Mouse (Mus musculus): ENCODE measurements around the gene Clock. TPM values are rescaled to one million over a fixed set of nuclear protein-coding genes. Genes with fewer than 3 reads are reported as not detected.

The Clock gene
- polyA plus RNA-seq, 1 experiment from 2014 or later, result 15.2 TPM

DNA sequence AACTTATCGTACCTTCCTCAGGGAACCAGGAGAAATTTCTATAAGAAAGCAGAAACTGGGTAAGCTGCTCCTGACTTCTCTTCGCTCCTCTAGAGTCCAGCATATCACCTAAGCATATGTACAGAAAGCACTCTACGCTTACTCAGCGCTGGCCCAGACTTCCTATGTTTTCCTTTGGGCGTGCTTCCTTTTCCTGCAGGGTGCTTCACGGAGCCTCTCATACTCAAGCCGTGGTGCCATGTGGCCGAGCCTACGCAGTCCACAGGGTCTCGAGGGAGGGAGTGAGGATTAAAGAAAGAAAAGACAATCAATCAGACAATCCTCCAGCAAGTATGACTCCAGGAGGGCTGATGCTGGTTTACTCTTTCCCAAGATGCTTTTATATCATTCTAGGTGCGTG, 127.8 kb downstream of the Clock start:
- Histone ChIP-seq H3K4me1 (peaks cover 9% of the 10 kb centered on the region), H3K36me3 (no peaks in the 10 kb centered on the region), H3K9ac (no peak overlapping the region), H3K4me3 (no peak overlapping the region), H3K27me3 (no peaks in the 10 kb centered on the region), H3K27ac (peak overlapping the region; percentile 28; the same call in 1 of the 2 replicates), H3K4me2 (no peak overlapping the region), H3K9me3 (no peaks in the 10 kb centered on the region)
- WGBS, result 62% methylated on average over 11 of the region's 11 CpGs
- no peak for ATAC-seq (ENCODE audit: insufficient number of reproducible peaks, insufficient read depth, low FRiP score, low TSS enrichment, low read depth)

DNA sequence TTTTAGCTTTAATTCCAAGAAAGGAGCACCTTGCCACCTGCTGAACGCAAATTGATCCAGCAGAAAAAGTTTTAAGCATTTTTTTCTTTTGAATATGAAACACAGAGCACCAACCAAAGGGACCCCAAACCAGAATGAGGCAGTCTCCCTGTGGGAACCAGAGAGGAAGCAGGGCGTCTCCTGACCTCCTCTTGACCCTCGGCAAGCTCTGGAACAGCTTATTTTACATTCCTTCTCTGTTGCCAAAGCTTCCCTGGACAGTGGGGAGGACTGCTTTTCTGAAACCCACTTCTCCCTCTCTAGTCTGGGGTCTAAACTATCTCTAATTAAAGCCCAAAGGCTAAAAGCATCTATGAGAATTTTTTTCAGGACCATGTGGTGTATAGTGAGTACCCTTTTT, 128.2 kb downstream of the Clock start:
- Histone ChIP-seq H3K9me3 (no peaks in the 10 kb centered on the region), H3K4me2 (no peak overlapping the region), H3K36me3 (no peaks in the 10 kb centered on the region), H3K9ac (no peak overlapping the region), H3K4me1 (peaks cover 9% of the 10 kb centered on the region), H3K4me3 (no peak overlapping the region), H3K27me3 (no peaks in the 10 kb centered on the region), H3K27ac (peak overlapping the region; percentile 28; the same call in 1 of the 2 replicates)
- 35% methylated on average over 3 of the region's 3 CpGs for WGBS
- no peak for ATAC-seq (ENCODE audit: insufficient number of reproducible peaks, insufficient read depth, low FRiP score, low TSS enrichment, low read depth)

DNA sequence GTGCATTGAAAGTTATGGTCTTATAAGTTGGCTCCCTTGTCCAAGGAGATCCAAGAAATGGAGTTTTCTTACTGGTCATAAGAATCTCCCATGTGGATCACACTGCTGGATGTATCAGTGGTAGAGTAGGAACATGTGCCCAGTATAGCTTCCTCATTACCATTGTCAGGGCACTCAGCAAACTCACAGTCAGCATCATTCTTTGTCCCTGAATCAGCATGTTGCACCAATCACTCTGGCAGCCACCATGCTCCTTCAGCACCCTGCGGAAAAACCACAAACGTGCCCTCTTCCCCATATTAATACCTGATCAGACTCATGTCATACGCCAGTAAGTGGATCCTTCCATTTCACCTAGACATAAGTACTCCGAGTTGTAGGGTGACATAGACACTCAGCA, 129.5 kb downstream of the Clock start:
- ATAC-seq (ENCODE audit: insufficient number of reproducible peaks, insufficient read depth, low FRiP score, low TSS enrichment, low read depth), result no peak
- no peaks in the 10 kb centered on the region for H3K36me3 ChIP-seq
- 88% methylated on average over 4 of the region's 4 CpGs for WGBS
- H3K4me1 ChIP-seq, result peaks cover 11% of the 10 kb centered on the region
- H3K4me2 ChIP-seq, result no peak overlapping the region
- H3K27ac ChIP-seq, result no peak overlapping the region
- no peak overlapping the region for H3K9ac ChIP-seq
- no peak overlapping the region for H3K4me3 ChIP-seq
- H3K27me3 ChIP-seq, result no peaks in the 10 kb centered on the region
- no peaks in the 10 kb centered on the region for H3K9me3 ChIP-seq

- ATAC-seq (ENCODE audit: insufficient number of reproducible peaks, insufficient read depth, low FRiP score, low TSS enrichment, low read depth), result no peak
- Histone ChIP-seq H3K36me3 (no peaks in the 10 kb centered on the region), H3K9ac (no peak overlapping the region), H3K9me3 (no peaks in the 10 kb centered on the region), H3K4me3 (no peak overlapping the region), H3K4me2 (no peak overlapping the region), H3K4me1 (0 out of 2 replicates have a peak, but pooled peaks cover 3% of the 10 kb centered on the region), H3K27ac (no peak overlapping the region), H3K27me3 (no peaks in the 10 kb centered on the region)
Observed at GRCm38 (mm10) chr5:76171039-76171438, 133.6 kb downstream of the Clock start.

GRCm38 (mm10) chr5:76170522-76170921, 134.1 kb downstream of the Clock start:
- H3K36me3 ChIP-seq, result no peaks in the 10 kb centered on the region
- no peak for ATAC-seq (ENCODE audit: insufficient number of reproducible peaks, insufficient read depth, low FRiP score, low TSS enrichment, low read depth)
- no peak overlapping the region for H3K4me3 ChIP-seq
- H3K4me2 ChIP-seq, result no peak overlapping the region
- H3K27me3 ChIP-seq, result no peaks in the 10 kb centered on the region
- H3K9me3 ChIP-seq, result no peaks in the 10 kb centered on the region
- 72% methylated on average over 4 of the region's 4 CpGs for WGBS
- H3K27ac ChIP-seq, result no peak overlapping the region
- H3K9ac ChIP-seq, result no peak overlapping the region
- H3K4me1 ChIP-seq, result peaks cover 5% of the 10 kb centered on the region; the same call in 1 of the 2 replicates

GRCm38 (mm10) chr5:76164827-76165226, 139.8 kb downstream of the Clock start:
- H3K36me3 ChIP-seq, result no peaks in the 10 kb centered on the region
- no peak overlapping the region for H3K4me3 ChIP-seq
- 28% methylated on average over 7 of the region's 7 CpGs for WGBS
- H3K9ac ChIP-seq, result no peak overlapping the region
- no peaks in the 10 kb centered on the region for H3K27me3 ChIP-seq
- peaks cover 4% of the 10 kb centered on the region; the same call in 1 of the 2 replicates for H3K4me1 ChIP-seq
- ATAC-seq (ENCODE audit: insufficient number of reproducible peaks, insufficient read depth, low FRiP score, low TSS enrichment, low read depth), result no peak
- H3K4me2 ChIP-seq, result no peak overlapping the region
- no peaks in the 10 kb centered on the region for H3K9me3 ChIP-seq
- H3K27ac ChIP-seq, result no peak overlapping the region

- no peak for ATAC-seq (ENCODE audit: insufficient number of reproducible peaks, insufficient read depth, low FRiP score, low TSS enrichment, low read depth)
- WGBS, result 32% methylated on average over 4 of the region's 4 CpGs
- Histone ChIP-seq H3K27ac (no peak overlapping the region), H3K4me3 (no peak overlapping the region), H3K36me3 (peaks cover 4% of the 10 kb centered on the region; the same call in 1 of the 2 replicates), H3K4me1 (peaks cover 4% of the 10 kb centered on the region; the same call in 1 of the 2 replicates), H3K9me3 (no peaks in the 10 kb centered on the region), H3K9ac (no peak overlapping the region), H3K4me2 (no peak overlapping the region), H3K27me3 (no peaks in the 10 kb centered on the region)
Observed at GRCm38 (mm10) chr5:76163828-76164390, 140.7 kb downstream of the Clock start.

GRCm38 (mm10) chr5:76162926-76163325, 141.7 kb downstream of the Clock start:
- 74% methylated on average over 5 of the region's 5 CpGs for WGBS
- Histone ChIP-seq H3K27ac (no peak overlapping the region), H3K27me3 (no peaks in the 10 kb centered on the region), H3K9me3 (no peaks in the 10 kb centered on the region), H3K4me3 (no peak overlapping the region), H3K36me3 (peaks cover 9% of the 10 kb centered on the region; the same call in 1 of the 2 replicates), H3K4me1 (peaks cover 4% of the 10 kb centered on the region; the same call in 1 of the 2 replicates), H3K9ac (no peak overlapping the region), H3K4me2 (no peak overlapping the region)
- ATAC-seq (ENCODE audit: insufficient number of reproducible peaks, insufficient read depth, low FRiP score, low TSS enrichment, low read depth), result no peak

DNA sequence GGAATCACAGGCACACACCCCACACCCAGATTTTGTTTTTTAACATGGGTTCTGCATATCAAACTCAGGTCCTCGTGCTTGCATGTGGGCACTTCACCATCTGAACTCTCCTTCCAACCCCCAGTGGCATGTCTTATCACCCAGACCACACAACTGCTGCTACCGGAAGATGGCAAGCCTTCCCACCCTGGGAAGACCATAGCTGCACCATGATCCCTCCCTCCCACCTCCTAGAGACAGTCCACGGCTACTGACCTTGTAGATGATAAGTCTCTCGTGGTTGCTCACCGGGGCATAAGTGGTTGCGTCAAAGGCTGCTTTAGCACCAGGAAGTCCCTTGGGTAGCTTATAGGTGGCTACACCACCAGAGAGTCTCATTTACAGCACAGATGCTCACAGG, 143.1 kb downstream of the Clock start:
- H3K4me1 ChIP-seq, result peaks cover 4% of the 10 kb centered on the region; the same call in 1 of the 2 replicates
- H3K4me3 ChIP-seq, result no peak overlapping the region
- H3K4me2 ChIP-seq, result no peak overlapping the region
- no peak overlapping the region for H3K27ac ChIP-seq
- H3K27me3 ChIP-seq, result no peaks in the 10 kb centered on the region
- 90% methylated on average over 6 of the region's 6 CpGs for whole genome bisulfite sequencing
- no peak for ATAC-seq (ENCODE audit: insufficient number of reproducible peaks, insufficient read depth, low FRiP score, low TSS enrichment, low read depth)
- H3K36me3 ChIP-seq, result peaks cover 15% of the 10 kb centered on the region; the same call in 1 of the 2 replicates
- H3K9ac ChIP-seq, result no peak overlapping the region
- no peaks in the 10 kb centered on the region for H3K9me3 ChIP-seq

DNA sequence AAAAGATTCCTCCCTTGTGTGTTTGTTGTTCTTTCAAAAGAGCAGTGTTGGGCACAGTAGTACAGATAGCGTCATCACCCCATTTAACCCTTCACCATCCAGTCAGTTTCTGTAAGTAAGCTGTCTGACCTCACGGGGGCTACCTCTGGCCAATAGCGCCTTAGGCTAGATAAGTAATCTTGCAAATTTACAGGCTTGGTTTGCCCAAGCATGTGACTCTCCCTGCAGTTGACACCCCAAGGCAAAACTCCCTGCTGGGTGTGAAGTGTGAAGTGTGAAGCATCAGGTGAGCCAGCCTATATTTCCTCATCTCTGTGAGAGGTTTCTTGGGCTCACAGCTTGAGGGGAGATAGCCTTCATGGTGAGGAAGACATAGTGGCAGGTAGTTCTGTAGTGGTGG, 144.5 kb downstream of the Clock start:
- Histone ChIP-seq H3K36me3 (peaks cover 23% of the 10 kb centered on the region), H3K27ac (no peak overlapping the region), H3K4me3 (no peak overlapping the region), H3K27me3 (no peaks in the 10 kb centered on the region), H3K9me3 (no peaks in the 10 kb centered on the region), H3K4me1 (no peaks in the 10 kb centered on the region), H3K4me2 (no peak overlapping the region), H3K9ac (no peak overlapping the region)
- WGBS, result 67% methylated on average over 3 of the region's 3 CpGs
- ATAC-seq (ENCODE audit: insufficient number of reproducible peaks, insufficient read depth, low FRiP score, low TSS enrichment, low read depth), result no peak

Data from embryonic facial prominence, embryonic 13.5 days (tissue).